Mouse (Mus musculus) intestine, embryonic 16.5 days (tissue): ENCODE results near the gene Pde2a. TPM values are rescaled to one million over a fixed set of nuclear protein-coding genes. Genes with fewer than 3 reads are reported as not detected.
A peak's percentile ranks its signal among the peaks of the same experiment; 100 is the strongest.

Experiments used
- ATAC-seq: fragments of 200-750 bp; cut with Nextera tagmentation; 2 replicates; pipeline ENCODE4 v1.8.0; 2017; ENCODE audit warnings: moderate TSS enrichment, moderate library complexity
- H3K27ac ChIP-seq: fragments of 300-500 bp; sonication (generic); 2 replicates; pipeline ENCODE4 v1.5.1; 2014; ENCODE audit warnings: mild to moderate bottlenecking, low read length
- H3K27me3 ChIP-seq: fragments of 300-500 bp; sonication (generic); replicated peaks from 2 replicates; pipeline ENCODE4 v1.6.1; 2014; ENCODE audit warnings: low read length, control low read depth, mixed read lengths; ENCODE audit not compliant: control insufficient read depth, insufficient read depth
- H3K36me3 ChIP-seq: fragments of 300-500 bp; sonication (generic); 2 replicates; pipeline ENCODE4 v1.6.1; 2014; ENCODE audit warnings: low read length, control low read depth; ENCODE audit not compliant: control insufficient read depth, insufficient read depth
- H3K4me1 ChIP-seq: fragments of 300-500 bp; sonication (generic); 2 replicates; pipeline ENCODE4 v1.6.1; 2014; ENCODE audit warnings: low read length, control low read depth, mixed read lengths; ENCODE audit not compliant: control insufficient read depth, insufficient read depth
- H3K4me2 ChIP-seq: fragments of 300-500 bp; sonication (generic); 2 replicates; pipeline ENCODE4 v1.6.1; 2014; ENCODE audit warnings: low read depth, low read length, control low read depth
- H3K4me3 ChIP-seq: fragments of 300-500 bp; sonication (generic); 2 replicates; pipeline ENCODE4 v1.5.1; 2014; ENCODE audit warnings: mild to moderate bottlenecking, low read length
- H3K9ac ChIP-seq: fragments of 300-500 bp; sonication (generic); 2 replicates; pipeline ENCODE4 v1.6.1; 2014; ENCODE audit warnings: low read depth, low read length
- H3K9me3 ChIP-seq: fragments of 300-500 bp; sonication (generic); 2 replicates; pipeline ENCODE4 v1.6.1; 2016; ENCODE audit warnings: low read length, control low read depth; ENCODE audit not compliant: control insufficient read depth
- WGBS: fragments of 180-500 bp; shearing (Covaris S2); extraction: QIAGEN DNeasy Blood & Tissue Kit; methylation state at CpG from one replicate; pipeline ENCODE4 v1.1.7; 2014; 5-methylcytosine and 5-hydroxymethylcytosine counted together
- polyA plus RNA-seq: library from polyadenylated mRNA; unstranded; fragments of >200 nt; fragmentation: Nextera tagmentation; extraction: Ambion mirVana; gene quantifications from 2 replicates; pipeline ENCODE4 v1.2.1, GENCODE M21; 2015

The Pde2a gene
- polyA plus RNA-seq, 1 experiment from 2014 or later: 23.0 TPM

DNA sequence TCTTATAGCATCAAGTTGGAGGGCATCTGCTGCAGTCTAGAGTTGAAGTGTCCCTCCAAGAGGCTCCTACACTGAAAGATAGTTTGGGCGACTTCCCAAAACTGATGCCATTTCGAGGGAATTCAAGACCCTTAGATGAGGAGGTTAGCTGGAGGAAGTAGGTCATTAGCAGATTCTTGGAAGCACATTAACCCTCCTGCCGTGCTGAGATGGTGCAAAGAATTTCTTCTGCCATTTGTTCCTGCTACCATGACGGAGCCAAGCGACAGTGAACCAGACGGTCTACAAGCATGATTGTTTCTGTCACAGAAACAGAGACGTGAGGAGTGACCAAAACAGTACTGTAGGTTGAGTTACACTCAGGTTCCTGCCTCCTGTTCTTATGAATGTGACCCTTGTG lies 105.0 kb downstream of the Pde2a start:
- Histone ChIP-seq H3K4me1 (no peaks in the 10 kb centered on the region), H3K27ac (no peak overlapping the region), H3K9me3 (no peaks in the 10 kb centered on the region), H3K36me3 (no peaks in the 10 kb centered on the region), H3K27me3 (no peaks in the 10 kb centered on the region), H3K9ac (no peak overlapping the region), H3K4me2 (no peak overlapping the region), H3K4me3 (no peak overlapping the region)
- whole genome bisulfite sequencing: 63% methylated on average over 7 of the region's 7 CpGs
- no peak for ATAC-seq

DNA sequence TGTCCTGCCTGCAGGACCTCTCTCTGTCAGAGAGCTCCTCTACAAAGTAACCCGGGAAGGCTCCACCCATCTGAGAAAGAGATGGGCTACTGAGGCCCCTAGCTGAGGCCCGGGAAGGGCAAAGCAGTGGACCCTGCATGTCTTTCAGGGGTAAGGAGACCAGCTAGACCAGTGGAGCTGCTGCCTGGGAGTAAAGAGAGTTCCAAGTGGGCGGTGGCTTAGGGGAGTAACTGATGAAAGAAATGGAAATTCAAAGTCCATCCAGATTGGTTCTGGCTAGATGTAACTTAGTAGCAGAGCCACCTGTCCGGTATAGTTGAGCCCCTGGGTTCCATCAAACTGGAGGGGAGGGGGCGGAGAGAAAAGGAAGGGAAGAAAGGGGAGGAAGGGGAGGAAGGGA lies 112.9 kb downstream of the Pde2a start:
- peak; percentile 85 for ATAC-seq
- 25% methylated on average over 5 of the region's 5 CpGs for WGBS
- no peak overlapping the region for H3K4me2 ChIP-seq

DNA sequence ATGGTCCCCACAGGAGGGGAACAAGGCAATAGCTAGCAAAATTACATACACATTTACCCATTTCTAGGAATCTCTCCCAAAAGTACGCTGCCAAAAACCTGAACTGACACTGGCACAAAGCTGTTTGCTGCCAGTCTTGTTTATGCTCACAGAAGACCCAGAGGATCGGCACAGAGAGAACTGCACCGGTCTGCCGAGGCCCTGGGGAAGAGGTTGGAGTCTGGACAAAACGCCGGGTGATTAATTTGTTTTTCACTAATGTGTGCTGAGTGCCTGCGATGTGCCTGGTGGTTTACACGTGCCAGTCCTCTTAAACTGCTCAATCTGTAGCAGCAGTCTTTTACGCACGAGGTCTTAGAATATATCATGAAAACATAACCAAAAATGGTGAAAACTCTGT lies 113.6 kb downstream of the Pde2a start:
- Histone ChIP-seq H3K27me3 (no peaks in the 10 kb centered on the region), H3K9me3 (no peaks in the 10 kb centered on the region), H3K27ac (no peak overlapping the region), H3K4me3 (no peak overlapping the region), H3K4me2 (no peak overlapping the region), H3K4me1 (peaks cover 6% of the 10 kb centered on the region; the same call in 1 of the 2 replicates), H3K36me3 (no peaks in the 10 kb centered on the region), H3K9ac (no peak overlapping the region)
- ATAC-seq: no peak
- 51% methylated on average over 10 of the region's 10 CpGs for WGBS

More for the DNA sequence above, 112.9 kb downstream of the Pde2a start:
- H3K36me3 ChIP-seq: no peaks in the 10 kb centered on the region
- no peak overlapping the region for H3K4me3 ChIP-seq
- no peak overlapping the region for H3K27ac ChIP-seq
- no peak overlapping the region for H3K9ac ChIP-seq
- H3K4me1 ChIP-seq: peaks cover 6% of the 10 kb centered on the region; the same call in 1 of the 2 replicates
- no peaks in the 10 kb centered on the region for H3K9me3 ChIP-seq
- no peaks in the 10 kb centered on the region for H3K27me3 ChIP-seq

DNA sequence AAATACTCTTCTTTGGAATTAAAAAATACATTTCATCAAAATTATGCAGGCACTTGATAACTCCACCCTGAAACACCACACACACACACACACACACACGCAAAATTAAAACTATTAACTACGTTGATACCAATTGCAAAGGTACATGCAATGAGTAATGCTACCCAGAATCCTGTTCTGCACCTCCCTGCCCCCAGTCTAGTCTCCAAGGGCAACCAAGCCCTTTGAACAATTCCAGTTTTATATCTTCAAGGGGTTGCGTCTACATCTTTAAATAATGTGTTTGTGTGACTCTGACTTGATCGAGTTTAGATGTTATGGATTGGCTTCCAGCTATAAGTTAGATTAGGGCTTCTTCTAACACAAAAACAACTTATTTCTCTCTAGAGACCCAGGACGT lies 114.0 kb downstream of the Pde2a start:
- ATAC-seq: no peak
- H3K27ac ChIP-seq: no peak overlapping the region
- H3K4me1 ChIP-seq: peaks cover 6% of the 10 kb centered on the region; the same call in 1 of the 2 replicates
- WGBS: 72% methylated on average over 5 of the region's 5 CpGs
- no peak overlapping the region for H3K4me3 ChIP-seq
- H3K27me3 ChIP-seq: no peaks in the 10 kb centered on the region
- H3K36me3 ChIP-seq: no peaks in the 10 kb centered on the region
- H3K9ac ChIP-seq: no peak overlapping the region
- no peaks in the 10 kb centered on the region for H3K9me3 ChIP-seq
- no peak overlapping the region for H3K4me2 ChIP-seq

DNA sequence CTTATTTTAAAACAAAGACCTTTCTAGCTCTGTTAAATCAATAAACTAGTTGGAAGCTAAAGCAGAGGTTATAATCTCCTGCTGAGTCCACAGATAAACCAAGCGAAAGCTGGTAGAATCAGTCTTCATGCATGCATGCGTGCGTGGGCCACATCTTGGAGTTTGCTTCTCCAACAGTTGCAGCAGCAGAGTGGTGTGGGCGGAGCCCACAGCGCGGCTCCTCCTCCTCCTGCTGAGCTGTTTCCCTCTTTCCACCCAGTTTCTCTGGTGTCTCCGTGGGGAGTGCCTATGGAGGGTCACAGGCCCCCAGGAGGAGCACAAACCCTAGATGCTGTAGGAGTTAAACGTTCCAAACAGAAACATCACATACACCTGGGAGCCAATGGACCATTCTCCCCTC lies 116.0 kb downstream of the Pde2a start:
- Histone ChIP-seq H3K9me3 (no peaks in the 10 kb centered on the region), H3K36me3 (no peaks in the 10 kb centered on the region), H3K27ac (no peak overlapping the region), H3K9ac (no peak overlapping the region), H3K4me1 (peaks cover 6% of the 10 kb centered on the region; the same call in 1 of the 2 replicates), H3K27me3 (no peaks in the 10 kb centered on the region), H3K4me3 (no peak overlapping the region), H3K4me2 (no peak overlapping the region)
- 45% methylated on average over 8 of the region's 8 CpGs for WGBS
- no peak for ATAC-seq

DNA sequence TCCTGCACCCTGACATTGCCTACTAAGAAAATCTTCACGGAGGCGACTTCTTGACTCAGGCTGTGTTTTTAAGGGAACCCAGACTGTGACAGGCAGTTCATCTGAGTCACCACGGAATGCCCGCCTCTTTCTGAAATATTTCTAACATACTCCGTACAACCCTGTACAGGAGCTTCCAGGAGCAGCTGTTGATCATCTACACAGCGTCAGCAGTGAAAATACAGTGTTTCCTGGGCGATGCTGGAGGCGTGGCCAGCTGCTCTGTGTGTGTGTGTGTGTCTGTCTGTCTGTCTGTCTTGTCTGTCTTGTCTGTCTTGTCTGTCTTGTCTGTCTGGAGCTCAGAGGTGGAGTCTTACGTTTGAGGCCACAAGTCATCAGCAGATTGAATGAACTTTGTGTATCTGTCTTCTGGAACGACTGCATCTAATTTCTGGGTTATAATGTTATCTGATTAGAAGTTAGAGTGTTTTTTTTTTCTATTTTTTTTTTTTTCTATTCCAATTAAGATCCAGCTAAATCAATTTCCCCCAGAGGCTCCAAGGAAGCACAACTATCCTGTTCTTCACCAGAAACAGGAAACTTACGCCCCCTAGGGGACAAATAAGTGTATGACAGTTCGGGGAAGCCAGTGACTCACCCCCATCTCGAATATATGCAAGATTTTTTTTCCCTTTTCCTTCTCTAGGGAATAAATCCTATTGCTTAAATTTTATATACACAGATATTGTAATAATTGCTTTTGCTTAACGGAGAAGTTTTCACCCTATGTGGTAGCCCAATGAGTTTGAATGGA lies 116.8 kb downstream of the Pde2a start:
- WGBS: 35% methylated on average over 14 of the region's 14 CpGs
- ATAC-seq: no peak
- H3K4me2 ChIP-seq: no peak overlapping the region
- peaks cover 6% of the 10 kb centered on the region; the same call in 1 of the 2 replicates for H3K4me1 ChIP-seq
- no peak overlapping the region for H3K9ac ChIP-seq
- no peaks in the 10 kb centered on the region; the same call in 1 of the 2 replicates for H3K27me3 ChIP-seq
- no peak overlapping the region for H3K27ac ChIP-seq
- H3K9me3 ChIP-seq: no peaks in the 10 kb centered on the region
- H3K4me3 ChIP-seq: no peak overlapping the region
- no peaks in the 10 kb centered on the region for H3K36me3 ChIP-seq

DNA sequence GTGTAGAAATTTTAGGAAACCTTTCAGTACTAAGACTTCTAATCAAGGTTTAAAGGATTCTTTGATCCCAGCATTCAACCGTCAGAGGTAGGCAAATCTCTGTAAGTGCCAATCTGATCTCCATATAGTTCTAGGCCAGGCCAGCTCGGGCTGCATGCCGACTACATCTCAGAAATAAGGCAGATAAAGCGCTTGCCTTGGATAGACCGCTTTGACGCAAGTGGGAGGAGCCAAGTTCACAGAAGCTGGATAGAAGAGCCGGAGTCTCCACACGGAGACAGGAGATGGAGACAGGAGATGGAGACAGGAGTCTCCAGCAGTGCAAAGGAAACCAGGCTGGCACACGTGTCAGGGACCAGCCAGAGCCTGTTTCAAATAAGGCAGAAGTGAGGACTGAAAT lies 118.3 kb downstream of the Pde2a start:
- Histone ChIP-seq H3K4me2 (no peak overlapping the region), H3K9ac (no peak overlapping the region), H3K36me3 (no peaks in the 10 kb centered on the region), H3K27ac (no peak overlapping the region), H3K27me3 (no peaks in the 10 kb centered on the region; the same call in 1 of the 2 replicates), H3K4me1 (peaks cover 6% of the 10 kb centered on the region; the same call in 1 of the 2 replicates), H3K9me3 (no peaks in the 10 kb centered on the region), H3K4me3 (no peak overlapping the region)
- ATAC-seq: no peak
- WGBS: 45% methylated on average over 9 of the region's 9 CpGs

DNA sequence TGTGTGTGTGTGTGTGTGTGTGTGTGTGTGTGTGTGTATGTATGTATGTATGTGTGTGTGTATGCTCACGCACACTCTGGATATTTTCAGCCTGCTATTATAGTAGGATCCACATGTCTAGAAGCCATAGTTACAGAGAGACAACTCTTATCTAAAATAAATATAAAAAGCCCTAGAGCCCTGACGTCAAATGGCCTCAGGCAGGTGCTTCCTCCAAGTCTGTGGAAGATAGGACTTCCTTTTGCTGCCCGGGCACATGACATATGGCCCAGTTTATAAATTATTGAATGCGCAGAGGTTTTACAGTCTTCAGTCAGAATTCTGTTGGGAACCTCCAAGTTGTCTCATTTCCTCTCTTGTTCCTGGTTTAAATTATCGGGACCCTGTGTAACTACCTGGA lies 119.2 kb downstream of the Pde2a start:
- 64% methylated on average over 5 of the region's 5 CpGs for WGBS
- peak; percentile 59; the same call in 1 of the 2 replicates for ATAC-seq

DNA sequence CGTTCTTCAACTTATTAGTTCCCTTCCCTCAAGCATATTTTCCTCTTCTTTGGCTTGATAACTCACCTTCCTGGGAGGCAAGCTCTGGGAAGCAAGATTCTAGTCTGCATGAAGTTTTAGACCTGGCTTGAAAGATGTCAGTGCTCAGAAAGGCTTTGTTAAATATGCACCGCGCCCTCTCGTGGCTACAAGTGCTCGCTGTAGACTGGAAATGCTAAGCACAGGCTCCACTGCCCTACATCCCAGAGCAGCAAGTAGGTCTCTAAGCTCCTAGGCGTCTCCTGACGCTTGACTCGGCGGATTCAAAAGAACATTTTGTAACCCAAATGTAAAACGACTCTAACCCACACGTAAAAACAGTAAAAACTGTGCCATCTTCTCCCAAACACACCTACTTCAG lies 119.6 kb downstream of the Pde2a start:
- H3K9ac ChIP-seq: no peak overlapping the region
- H3K4me1 ChIP-seq: peaks cover 6% of the 10 kb centered on the region; the same call in 1 of the 2 replicates
- no peaks in the 10 kb centered on the region; the same call in 1 of the 2 replicates for H3K27me3 ChIP-seq
- H3K36me3 ChIP-seq: no peaks in the 10 kb centered on the region
- H3K9me3 ChIP-seq: no peaks in the 10 kb centered on the region
- peak; percentile 75; the same call in 1 of the 2 replicates for ATAC-seq
- H3K27ac ChIP-seq: no peak overlapping the region
- no peak overlapping the region for H3K4me2 ChIP-seq
- WGBS: 6% methylated on average over 11 of the region's 11 CpGs
- no peak overlapping the region for H3K4me3 ChIP-seq

More for the DNA sequence above, 119.2 kb downstream of the Pde2a start:
- no peak overlapping the region for H3K4me3 ChIP-seq
- no peaks in the 10 kb centered on the region for H3K9me3 ChIP-seq
- peaks cover 6% of the 10 kb centered on the region; the same call in 1 of the 2 replicates for H3K4me1 ChIP-seq
- no peaks in the 10 kb centered on the region; the same call in 1 of the 2 replicates for H3K27me3 ChIP-seq
- no peaks in the 10 kb centered on the region for H3K36me3 ChIP-seq
- no peak overlapping the region for H3K27ac ChIP-seq
- no peak overlapping the region for H3K9ac ChIP-seq
- no peak overlapping the region for H3K4me2 ChIP-seq
